Mouse (Mus musculus) right cerebral cortex, postnatal 14 days (tissue): ENCODE data around the gene Gm10553.
"Not testable (repeated sequence)": the region's sequence is repeated elsewhere in the genome, so short reads cannot be mapped to it uniquely, and the experiment has no call there.

Source experiments
- DNase-seq: peaks from one replicate; pipeline ENCODE4 v3.0.0; 2022

The Gm10553 gene

GRCm38 (mm10) chr1:85099864-85100263 is at the start of gene Gm10553:
TSS of gene Gm10553 (plus strand) at chr1:85100164.
- not testable (repeated sequence) for DNase-seq

GRCm38 (mm10) chr1:85071690-85072089 is 28.3 kb upstream of the Gm10553 start:
- DNase-seq = not testable (repeated sequence)

GRCm38 (mm10) chr1:85073099-85073498 is 26.9 kb upstream of the Gm10553 start:
- not testable (repeated sequence) for DNase-seq

GRCm38 (mm10) chr1:85084803-85085202 is 15.2 kb upstream of the Gm10553 start:
- not testable (repeated sequence) for DNase-seq

- DNase-seq = not testable (repeated sequence)
Observed at GRCm38 (mm10) chr1:85086211-85086610, 13.8 kb upstream of the Gm10553 start.

GRCm38 (mm10) chr1:85092169-85092568 is 7.8 kb upstream of the Gm10553 start:
- not testable (repeated sequence) for DNase-seq

- not testable (repeated sequence) for DNase-seq
Observed at GRCm38 (mm10) chr1:85093011-85093572, 6.9 kb upstream of the Gm10553 start.

GRCm38 (mm10) chr1:85099081-85099480 is 883 bp upstream of the Gm10553 start:
- DNase-seq = not testable (repeated sequence)

- DNase-seq = not testable (repeated sequence)
Observed at GRCm38 (mm10) chr1:85101754-85102153, 1.8 kb downstream of the Gm10553 start.

GRCm38 (mm10) chr1:85105336-85105735 is 5.4 kb downstream of the Gm10553 start:
- DNase-seq = not testable (repeated sequence)

GRCm38 (mm10) chr1:85106013-85106412 is 6.0 kb downstream of the Gm10553 start:
- DNase-seq = not testable (repeated sequence)

- DNase-seq = not testable (repeated sequence)
Observed at GRCm38 (mm10) chr1:85109753-85110152, 9.8 kb downstream of the Gm10553 start, which contains the start of gene A530032D15Rik. TSS of gene A530032D15Rik (minus strand) at chr1:85109853.

GRCm38 (mm10) chr1:85110876-85111275 is 10.9 kb downstream of the Gm10553 start:
- DNase-seq = not testable (repeated sequence)

- not testable (repeated sequence) for DNase-seq
Observed at GRCm38 (mm10) chr1:85111572-85111971, 11.6 kb downstream of the Gm10553 start.

- not testable (repeated sequence) for DNase-seq
Observed at GRCm38 (mm10) chr1:85112266-85112665, 12.3 kb downstream of the Gm10553 start.

- DNase-seq = not testable (repeated sequence)
Observed at GRCm38 (mm10) chr1:85112889-85113288, 12.9 kb downstream of the Gm10553 start.

- DNase-seq = not testable (repeated sequence)
Observed at GRCm38 (mm10) chr1:85114078-85114477, 14.1 kb downstream of the Gm10553 start.

GRCm38 (mm10) chr1:85114666-85115402 is 14.9 kb downstream of the Gm10553 start:
- peak; percentile 21 for DNase-seq

- DNase-seq = not testable (repeated sequence)
Observed at GRCm38 (mm10) chr1:85117537-85117936, 17.6 kb downstream of the Gm10553 start.

- not testable (repeated sequence) for DNase-seq
Observed at GRCm38 (mm10) chr1:85118341-85118740, 18.4 kb downstream of the Gm10553 start.

GRCm38 (mm10) chr1:85121841-85122240 is 21.9 kb downstream of the Gm10553 start:
- DNase-seq = not testable (repeated sequence)

- not testable (repeated sequence) for DNase-seq
Observed at GRCm38 (mm10) chr1:85133671-85134070, 33.7 kb downstream of the Gm10553 start.
